Mouse (Mus musculus) ZHBTc4 (cell line): ENCODE data around the gene Pla2g12b.
A peak's percentile ranks its signal among the peaks of the same experiment; 100 is the strongest.

Source experiments
- DNase-seq: peaks from one replicate; pipeline ENCODE4 v3.0.0-alpha.2; 2011; ENCODE audit warnings: low read depth, low spot score

The Pla2g12b gene

DNA sequence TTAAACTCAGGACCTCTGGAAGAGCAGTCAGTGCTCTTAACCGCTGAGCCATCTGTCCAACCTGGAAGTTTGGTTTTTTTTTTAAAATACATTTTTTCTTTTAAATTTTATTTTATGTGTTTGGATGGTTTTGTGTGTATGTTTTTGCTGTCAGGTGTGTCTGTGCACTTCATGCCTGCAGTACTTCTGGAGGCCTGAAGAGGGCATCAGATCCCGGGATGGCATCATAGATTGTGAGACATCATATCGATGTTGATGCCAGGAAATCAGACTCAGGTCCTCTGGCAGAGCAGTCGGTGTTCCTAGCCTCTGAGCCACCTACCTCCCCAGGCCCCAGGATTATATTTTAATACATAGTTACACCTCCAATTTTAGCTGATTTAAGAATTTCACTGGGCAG, 10.3 kb downstream of the Pla2g12b start:
- DNase-seq, result peak; percentile 54

DNA sequence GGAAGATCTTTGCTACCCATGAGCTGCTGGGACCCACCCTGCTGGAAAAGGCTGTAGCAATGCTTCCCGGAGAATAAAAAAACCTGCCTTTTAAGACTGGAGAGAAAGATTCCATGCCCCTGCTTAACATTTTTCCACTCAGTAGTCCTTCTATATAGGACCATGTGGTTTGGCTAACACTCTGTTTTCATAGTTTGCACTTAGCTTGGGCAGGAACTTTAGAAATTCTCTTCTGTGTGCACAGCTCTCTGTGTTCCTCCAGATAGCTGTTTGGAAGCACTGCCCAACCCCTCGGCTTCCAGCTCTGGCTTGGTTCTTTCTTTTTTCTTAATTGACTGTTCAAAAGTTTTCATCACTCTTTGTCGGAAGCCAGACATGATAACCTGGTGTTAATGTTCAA, 13.2 kb downstream of the Pla2g12b start:
- no peak for DNase-seq

DNA sequence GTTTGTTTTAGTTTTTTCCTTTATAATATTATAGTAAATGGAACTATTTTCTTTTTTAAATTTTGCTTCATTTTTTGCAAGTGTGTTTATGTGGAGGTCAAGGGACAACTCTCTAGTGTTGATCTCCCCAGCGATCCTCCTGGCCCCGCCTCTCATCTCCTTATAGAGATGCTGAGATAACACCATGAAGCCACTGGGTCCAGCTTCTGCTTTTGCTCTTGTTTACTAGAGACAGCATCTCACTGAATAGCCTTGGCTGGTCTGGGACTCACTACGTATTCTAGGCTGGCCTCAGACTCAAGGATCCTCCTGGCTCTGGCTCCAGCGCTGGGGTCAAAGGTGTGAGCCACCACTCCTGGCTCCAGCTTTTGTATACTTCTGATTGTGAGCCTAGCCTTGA, 16.1 kb downstream of the Pla2g12b start:
- no peak for DNase-seq

DNA sequence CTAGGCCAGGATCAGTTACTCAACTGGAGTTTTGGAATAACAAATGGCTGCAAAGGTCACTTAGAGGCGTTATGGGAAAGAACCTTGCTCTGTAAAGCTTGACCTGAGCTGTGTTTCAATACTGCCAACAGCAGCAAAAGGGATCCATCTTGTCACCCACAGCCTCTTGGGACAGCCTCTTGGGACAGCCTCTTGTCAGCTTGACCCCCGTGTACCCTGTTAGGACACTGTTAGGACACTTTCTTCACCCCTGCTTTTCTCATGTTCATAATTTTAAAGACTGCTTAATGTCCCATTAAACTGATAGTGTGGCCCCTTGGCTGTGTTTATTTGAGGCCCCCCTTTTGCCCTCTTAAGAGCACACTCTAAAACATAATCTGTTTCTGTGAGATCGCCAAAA, 21.0 kb downstream of the Pla2g12b start:
- DNase-seq, result no peak

DNA sequence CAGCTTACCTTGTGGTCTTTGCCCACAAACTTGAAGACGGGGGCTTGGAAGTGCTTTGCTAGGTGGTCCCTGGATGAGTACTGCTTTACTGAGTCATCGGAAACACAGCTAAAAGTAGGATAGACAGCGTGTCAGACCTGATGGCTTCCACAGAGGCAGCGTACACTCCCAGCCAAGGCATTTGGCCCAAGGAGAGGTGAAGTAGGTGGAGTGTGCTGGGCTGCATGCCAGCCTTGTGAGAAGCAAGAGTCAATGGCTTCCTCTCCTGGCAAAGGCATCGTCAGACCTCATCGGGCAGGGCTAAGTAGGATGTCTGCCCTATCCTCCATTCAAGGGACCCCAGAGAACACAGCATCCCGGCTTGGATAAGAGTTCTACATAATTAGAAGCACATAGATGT, 21.9 kb downstream of the Pla2g12b start:
- no peak for DNase-seq

DNA sequence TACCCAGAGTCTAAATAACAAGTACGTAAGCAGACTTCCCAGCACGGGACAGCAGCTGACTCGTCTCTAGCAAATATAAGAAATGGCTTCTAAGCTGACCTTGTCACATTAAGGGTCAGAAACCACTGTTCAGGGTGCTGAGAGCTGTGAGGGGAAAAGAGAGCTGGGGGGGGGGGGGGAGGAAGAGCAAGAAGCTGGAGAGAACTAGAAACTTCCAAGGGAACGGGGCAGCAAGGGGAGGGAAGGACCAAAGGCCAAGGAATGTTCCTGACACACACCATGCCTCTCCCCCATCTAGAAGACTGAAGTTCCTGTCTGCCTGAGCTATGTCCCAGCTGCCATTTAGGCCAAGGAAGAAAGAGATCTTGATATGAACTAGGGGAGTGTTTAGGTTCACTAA, 22.9 kb downstream of the Pla2g12b start:
- DNase-seq, result no peak

DNA sequence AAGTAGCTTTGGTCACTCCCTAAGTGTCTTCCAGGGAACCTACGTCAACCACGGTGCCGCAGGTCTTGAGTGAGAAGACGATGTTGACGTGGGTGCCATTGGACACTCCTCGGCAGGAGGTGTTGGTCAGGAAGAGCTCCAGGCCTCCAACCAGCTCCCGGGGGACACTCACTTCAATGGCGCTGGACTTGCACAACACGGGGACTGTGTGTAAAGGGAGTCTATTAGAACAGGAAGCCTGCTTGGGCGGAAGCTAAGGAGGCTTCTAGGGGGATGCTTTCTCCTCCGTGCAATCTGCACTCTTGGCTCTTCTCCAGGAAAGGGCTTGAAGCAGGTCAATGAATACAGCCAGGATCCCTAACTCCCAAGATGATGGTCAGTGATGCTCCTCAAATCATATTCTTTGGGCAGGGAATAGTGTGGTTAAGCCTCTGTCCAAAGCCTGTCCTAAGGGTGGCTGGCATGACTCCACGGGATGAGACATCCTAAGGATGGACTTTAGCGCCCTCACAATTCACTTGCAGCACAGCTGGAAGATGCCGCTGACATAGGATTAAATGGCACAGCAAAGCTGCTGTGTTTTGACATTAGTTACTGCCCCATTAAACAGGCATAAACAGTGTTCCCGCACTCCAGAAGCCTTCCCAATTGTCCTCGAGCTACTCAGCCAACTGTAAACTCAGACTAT, 26.1 kb downstream of the Pla2g12b start:
- no peak for DNase-seq

DNA sequence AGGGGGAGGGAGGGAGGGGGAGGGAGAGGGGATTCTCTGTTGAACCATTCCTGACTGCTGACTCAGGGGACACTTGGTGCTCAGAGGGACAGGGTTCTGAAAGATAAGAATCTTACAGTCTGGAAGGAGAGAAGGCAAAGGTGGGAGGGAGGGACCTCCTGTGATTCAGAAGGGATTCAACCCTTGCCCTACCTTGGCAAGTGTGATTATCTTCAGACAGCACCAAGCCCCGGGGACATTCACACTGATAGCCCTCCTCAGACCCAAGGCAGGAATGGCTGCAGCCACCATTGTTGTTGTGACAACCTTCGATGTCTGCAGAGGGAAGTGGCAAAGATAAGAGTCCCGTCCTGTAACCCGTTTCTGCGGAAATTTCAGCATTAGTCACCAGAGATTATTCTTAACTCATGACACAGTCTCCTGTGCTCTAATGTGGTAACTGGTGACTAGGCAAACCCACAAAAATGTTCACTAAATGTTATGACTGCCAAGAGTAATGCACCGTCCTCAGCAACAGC, 27.3 kb downstream of the Pla2g12b start:
- no peak for DNase-seq

DNA sequence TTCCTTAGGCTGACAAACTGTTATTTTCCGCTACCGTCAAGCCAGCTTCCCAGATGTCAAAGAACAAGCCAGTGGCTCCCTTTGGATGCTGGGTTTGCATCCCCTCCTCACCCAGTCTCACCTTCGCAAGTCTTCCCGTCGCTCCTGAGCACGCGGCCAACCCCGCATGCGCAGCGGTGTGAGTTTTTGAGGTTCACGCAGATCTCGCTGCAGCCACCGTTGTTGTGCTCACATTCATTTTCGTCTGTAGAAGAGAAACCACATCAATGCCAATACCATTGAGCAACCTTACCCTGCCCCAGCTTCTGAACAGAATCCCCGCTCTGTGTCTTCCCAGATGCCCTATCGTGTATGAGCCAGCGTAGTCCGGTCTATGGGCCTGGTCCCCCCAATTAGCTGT, 32.3 kb downstream of the Pla2g12b start:
- no peak for DNase-seq

DNA sequence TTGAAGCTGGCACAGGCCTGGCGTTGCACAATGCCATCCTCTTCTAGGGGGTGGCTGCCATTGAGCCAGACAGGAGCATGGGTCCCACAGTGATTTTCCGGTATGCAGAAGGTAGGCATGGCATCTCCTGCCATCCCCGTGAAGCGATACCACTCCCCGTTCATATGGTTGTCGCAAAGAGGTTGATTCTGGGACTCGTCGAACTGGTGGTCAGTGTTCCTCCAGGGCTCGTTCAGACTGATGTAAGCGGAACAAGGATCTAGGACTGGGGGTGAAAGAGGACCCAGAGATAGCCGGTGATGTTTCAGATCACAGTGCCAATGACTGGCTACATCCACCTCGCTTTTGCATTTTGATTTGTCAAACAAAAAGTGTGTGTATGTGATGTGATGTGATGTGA, 35.2 kb downstream of the Pla2g12b start:
- no peak for DNase-seq

DNA sequence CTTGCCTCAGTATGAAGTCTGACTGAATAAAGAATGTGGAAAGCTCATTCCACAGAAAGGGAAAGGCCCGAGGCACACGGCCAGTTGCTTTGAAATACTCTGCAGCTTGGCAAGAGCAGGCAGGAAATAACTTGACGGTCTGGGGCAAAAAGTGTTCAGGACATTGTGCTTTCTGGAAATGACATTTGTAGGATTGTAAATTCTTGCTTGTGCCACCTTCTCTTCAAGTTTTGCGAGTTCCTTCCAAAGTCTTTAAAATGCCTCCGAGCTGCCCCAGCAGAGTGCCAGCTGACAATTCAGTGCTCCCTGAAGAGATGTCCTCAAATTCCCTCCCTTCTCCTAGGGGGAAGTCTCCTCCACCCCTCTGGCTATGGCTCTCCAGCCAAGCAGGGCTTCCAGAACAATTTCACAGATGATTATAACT, 36.1 kb downstream of the Pla2g12b start:
- no peak for DNase-seq

DNA sequence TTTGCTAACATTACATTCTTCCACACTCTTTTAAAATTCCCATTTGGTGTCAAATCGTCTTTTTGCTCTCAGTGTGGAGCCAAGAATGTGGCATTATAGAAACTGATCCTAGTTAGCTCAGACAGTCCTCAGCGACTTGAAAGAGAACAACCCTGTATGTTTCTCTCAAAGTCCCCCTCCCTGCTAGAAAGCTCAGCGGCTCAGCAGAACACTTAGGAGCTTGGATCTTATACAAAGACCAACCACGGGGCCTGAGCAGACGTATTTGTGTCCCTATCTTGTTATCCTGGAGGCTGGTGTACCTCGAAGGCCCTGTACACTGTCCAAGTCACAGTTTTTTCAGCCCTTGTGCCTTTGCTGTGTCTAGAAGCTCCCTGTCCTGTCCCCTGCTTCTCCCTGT, 36.7 kb downstream of the Pla2g12b start:
- no peak for DNase-seq

DNA sequence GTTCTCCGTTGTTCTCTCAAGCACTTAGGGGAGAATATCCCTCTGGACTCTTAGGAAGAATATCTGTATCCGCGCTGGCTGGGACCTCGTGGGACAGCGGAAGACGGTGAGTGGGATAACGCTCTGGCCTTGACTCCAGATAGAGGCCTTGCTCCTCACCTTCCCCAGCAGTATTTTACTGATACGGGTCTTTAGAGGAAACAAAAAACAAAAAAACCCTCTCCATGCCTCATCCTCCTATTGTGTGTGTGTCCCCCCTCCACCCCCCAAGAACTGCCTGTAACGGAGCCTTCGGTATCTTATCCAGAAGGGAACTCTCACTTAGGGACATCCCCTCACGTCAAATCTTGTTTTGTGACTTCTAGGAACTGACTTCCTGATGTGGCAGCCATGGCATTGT, 38.3 kb downstream of the Pla2g12b start, which contains the start of gene Oit3:
Gene Oit3, minus strand, starts transcription at position 44 of the 400 bp plus-strand sequence.
- DNase-seq, result no peak

DNA sequence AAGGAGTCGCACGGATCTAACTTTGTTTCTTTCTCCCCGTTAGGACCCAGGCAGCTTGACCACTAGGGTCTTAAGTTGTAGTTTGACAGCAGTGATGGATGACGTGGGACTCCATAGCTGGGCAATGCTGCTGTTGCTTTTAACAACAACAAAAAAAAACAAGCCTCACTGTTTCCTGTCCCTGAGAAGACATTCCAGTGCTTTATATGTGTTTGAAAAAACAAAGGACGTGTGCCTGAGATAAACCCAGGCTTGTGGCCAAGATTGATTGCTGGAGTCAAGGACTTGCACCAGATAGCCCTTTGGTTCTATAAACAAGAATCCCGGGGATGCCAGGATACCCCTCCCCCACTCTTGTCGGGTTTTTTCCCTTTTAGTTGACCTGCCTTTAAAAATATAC, 39.8 kb downstream of the Pla2g12b start:
- no peak for DNase-seq

DNA sequence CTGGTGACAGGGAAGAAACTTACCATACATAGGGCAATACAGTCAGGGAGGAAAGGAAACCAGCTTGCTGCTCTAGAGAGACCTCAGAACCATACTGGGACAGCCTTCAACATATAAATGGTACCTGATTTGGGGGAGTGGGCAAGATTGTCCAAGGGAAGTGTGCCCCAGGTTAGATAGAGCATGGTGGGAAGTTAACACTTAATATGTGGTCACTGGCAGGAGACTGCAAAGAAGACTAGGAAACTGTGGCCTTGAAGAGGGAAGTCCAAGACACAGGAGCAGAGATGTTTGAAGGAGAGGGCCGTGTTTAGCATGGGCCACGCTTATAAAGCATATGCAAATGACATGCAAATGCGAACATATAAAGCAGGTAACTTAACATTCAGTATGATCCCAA, 40.6 kb downstream of the Pla2g12b start:
- no peak for DNase-seq

DNA sequence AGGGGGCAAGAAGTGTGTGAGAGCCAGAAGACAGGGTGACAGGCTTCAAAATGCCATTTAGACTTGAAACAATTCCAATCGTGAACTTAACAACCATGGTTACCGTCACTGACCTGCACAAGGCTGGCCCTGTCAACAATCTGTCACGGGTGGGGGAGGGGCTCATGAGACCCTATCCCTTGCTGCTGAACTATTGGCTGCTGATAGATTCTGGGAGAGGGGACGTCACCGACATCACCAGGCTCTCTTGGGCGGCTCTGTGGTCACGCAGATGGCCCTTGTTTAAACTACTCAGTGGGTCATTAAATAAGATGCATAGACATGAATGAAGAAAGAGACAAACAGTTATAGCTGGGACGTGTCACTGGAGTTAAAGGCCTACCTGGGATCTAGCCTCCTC, 41.2 kb downstream of the Pla2g12b start:
- no peak for DNase-seq

DNA sequence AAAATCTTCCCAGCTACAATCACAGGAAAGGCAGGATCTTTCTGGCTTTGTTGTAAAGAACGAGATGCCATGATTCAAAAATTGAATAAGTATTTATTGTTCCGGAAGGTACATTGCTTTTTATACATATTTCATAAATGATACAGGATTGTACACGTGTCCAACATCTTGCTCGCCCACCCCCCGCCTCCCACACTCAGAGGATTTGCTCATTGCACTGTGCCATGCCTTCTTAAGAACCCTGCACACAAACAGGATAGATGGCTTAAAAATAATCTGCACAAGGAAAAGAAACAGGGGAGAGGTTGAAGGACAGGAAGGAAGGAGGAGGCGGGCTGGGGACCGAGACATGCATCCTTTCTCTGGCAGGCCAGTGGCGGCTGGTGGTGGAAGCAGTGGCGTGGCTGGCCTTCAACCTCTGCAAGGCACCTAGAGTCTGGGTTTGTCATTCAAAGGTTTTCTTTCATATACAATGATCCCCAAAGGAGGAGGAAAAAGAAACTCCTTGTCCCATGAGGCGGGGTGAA, 43.5 kb downstream of the Pla2g12b start:
- no peak for DNase-seq

DNA sequence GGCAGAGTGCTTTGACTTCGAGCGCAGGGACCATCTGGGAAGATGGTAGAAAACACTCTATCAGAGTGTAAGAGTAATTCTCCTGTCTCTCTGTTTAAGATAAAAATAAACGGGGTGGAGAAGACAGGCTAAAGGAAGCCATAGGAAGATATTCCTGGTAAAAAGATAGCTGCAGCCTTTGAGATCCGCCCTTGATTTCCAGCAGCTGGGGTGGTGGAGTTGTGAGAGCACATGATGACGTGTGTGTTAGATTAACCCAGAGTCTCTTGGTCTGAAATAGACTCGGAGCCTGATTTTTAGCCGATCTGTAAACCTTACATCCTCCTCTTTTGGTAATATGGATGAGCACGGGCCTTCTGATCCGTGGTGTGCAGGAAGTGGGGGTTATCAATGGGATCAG, 44.1 kb downstream of the Pla2g12b start:
- no peak for DNase-seq

DNA sequence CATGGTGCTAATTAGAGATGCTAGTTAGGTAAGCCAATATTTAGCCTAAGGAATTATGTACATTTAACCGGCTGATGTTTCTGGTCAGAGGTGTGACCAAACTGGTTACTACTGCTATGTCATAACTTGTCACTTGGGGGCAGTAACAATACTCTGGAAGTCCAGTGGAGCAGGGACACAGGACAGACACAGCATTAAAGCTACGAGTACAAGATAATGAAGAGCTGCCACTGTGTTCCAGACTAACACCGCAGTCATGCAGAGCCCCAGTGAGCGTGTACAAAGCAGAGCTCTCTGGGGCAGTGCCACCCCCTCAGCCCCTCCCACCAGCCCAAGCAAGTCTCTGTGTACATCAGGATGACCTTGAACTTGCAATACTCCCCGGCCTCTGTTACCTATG, 48.4 kb downstream of the Pla2g12b start:
- DNase-seq, result peak; percentile 57

DNA sequence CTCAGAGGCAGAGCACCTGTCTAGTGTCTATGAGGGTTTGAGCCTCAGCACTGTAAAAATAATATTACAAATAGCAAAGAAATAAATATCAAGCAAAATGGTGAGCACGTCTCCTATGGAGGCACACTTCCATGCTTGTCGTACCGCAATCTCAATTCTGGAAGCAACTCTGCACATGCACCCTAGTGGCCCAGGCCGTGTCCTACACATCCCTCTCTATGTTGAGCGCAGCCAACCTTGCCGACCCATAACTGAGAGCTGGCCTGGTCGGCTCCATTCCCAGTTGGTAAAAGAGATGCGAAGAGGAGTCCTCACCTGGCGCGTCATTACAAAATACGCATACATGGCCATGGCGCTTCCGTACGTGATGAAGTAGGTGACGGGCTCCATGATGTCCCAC, 51.2 kb downstream of the Pla2g12b start:
- DNase-seq, result peak; percentile 63

DNA sequence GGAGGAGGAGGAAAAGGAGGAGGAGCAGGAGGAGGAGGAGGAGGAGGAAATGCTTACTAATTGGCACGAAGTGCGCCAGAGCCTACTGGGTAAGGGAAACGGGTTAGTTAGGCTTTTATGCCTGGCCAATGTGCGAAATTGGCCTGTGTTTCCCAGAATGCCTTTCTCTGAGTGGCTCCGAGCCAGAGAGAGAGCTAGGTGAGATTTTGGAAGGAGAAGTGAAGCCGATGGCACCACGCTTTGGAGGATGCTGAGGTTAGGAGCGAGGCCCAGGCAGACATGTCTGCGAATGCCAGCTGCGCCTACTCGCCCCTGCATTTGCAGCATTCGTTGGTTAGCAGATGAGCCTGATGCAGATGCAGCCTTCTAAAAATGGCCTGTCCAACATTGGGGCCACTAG, 56.3 kb downstream of the Pla2g12b start:
- no peak for DNase-seq

DNA sequence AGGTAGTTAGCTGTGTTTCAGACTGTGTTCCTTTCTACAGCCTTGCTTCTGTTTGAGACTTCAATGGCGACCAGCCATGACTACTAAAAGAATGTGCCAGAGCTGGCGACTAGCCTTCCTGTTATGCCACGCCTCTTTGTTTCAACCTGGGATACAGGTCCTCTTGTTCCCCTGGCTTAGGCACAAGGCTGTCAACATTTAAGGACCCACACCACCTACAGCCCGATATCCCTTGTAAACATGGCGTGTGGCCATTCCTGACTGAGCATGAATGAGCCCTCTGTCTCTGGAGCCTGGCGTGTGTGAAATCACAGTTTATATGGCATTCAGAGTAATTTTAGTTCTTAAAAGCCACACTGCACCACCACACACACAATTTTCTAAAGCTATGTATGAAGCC, 58.8 kb downstream of the Pla2g12b start:
- no peak for DNase-seq

DNA sequence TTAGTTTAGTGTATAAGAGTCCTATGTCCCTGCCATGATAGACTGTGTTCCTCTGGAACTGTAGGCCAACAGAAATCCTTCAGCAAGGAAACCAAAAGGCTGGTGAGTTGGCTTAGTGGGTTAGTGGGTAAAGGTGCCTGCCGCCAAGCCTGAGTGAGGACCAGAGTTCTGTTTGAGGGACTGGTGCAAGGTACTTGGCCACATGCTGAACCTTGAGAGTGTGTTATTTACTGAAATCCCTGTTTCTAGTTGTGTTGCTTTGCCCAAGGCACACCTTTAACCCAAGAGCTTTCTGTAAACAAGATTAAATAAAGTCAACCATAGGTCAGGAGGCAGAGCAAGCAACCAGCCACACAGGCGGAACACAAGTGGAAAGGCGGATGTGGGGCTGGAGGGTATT, 62.1 kb downstream of the Pla2g12b start:
- DNase-seq, result no peak

DNA sequence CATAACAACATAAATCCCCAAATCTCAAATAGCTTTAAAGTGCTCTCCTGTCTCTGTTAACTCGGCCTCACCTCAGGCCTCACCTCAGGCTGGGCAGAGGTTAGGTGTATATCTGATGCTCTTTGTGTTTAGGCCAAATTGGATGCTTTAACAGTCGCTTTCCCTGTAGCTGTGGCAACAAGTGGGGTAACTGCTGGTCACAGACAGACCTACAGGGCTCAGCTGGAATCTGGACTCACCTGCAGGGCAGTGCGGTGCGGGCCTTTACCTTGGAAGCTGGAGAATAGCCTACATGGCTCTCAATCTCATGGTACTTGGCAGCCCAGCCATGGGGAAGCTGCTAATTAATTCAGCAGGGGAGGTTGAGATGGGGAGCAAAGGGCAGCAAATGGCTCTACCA, 63.2 kb downstream of the Pla2g12b start:
- DNase-seq, result no peak
